Mouse (Mus musculus) left cerebral cortex, postnatal 25 days (tissue): ENCODE data around the gene Adcy5. TPM values are rescaled to one million over a fixed set of nuclear protein-coding genes. Genes with fewer than 3 reads are reported as not detected.

ENCODE experiments used
- DNase-seq, 2 experiments: peaks; one replicate each; pipeline ENCODE4 v3.0.0; 2022; ENCODE audit warnings: low spot score in 2 of 2, mixed read lengths in 1 of 2
- intact Hi-C: fragments of 180-260 bp; cut with DNase I; formaldehyde crosslinking; loops from one replicate; pipeline ENCODE4 v1.15.1; 2025
- total RNA-seq, 2 experiments: library from RNA; stranded (reverse); gene quantifications; 2 replicates each; pipeline ENCODE4 v1.2.3; 2021

The Adcy5 gene
- total RNA-seq: 100 to 1,000 TPM in 1 of 2 experiments, 10 to 100 TPM in 1; 96.4 to 179 TPM

GRCm38 (mm10) chr16:35154641-35155390, at the start of gene Adcy5:
TSS of gene Adcy5 (plus strand) at chr16:35154877.
- peak; percentile 27 to 45 for DNase-seq
- intact Hi-C loops: loop anchor here (5.0 kb wide), 2 partner anchors 43 to 98 kb away; no protein-coding TSS in a partner anchor

GRCm38 (mm10) chr16:35107985-35108384, 46.7 kb upstream of the Adcy5 start:
- intact Hi-C loops: no loop called here

GRCm38 (mm10) chr16:35109156-35109555, 45.5 kb upstream of the Adcy5 start:
- intact Hi-C loops: no loop called here
- no peak for DNase-seq

More at GRCm38 (mm10) chr16:35107985-35108384, 46.7 kb upstream of the Adcy5 start:
- DNase-seq: no peak

GRCm38 (mm10) chr16:35109656-35110291, 44.9 kb upstream of the Adcy5 start:
- intact Hi-C loops: loop anchor here (1.0 to 5.0 kb wide), 2 partner anchors 48 to 161 kb away; no protein-coding TSS in a partner anchor
- DNase-seq: no peak

DNA sequence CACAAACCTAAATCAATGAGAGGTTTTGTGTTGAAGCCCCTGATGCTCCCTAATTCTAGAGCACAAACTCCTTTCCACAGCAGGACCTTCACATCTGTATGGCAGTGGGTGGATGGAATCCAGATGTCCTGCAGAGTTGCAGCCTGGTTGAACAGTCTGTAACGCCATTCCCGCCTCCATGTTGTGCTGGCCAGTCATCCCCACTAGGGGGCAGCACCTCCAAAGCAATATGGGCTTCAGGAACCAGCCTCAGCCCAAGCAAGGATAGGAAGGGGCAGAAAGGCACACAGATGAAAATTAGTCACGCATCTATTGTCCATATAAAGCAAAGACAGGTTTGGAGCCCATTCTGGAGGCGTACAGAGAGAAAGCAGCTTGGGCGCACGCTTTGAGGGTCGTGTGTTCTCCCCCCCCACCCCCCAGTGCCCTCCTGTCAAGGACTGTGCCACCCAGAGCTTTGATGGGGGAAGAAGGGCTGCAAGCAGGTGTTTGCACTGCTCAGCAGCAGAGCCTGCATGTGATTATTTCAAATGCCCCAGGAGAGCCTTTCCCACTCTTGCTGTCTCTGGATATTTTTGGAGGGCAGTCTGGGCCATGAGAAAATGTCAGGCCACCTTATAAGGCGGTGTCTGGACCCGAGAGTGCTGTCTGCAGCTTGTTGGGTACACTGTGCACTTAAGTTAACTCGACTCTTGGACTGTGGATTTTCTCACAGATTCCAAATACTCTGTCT, 44.1 kb upstream of the Adcy5 start:
- intact Hi-C loops: loop anchor here (1.0 to 5.0 kb wide), 2 partner anchors 47 to 160 kb away; no protein-coding TSS in a partner anchor
- DNase-seq: peak; percentile 85 to 89

GRCm38 (mm10) chr16:35111143-35111620, 43.5 kb upstream of the Adcy5 start:
- intact Hi-C loops: loop anchor here (5.0 kb wide), 1 partner anchor 46 kb away; no protein-coding TSS in a partner anchor
- DNase-seq: peak; percentile 23 to 38

DNA sequence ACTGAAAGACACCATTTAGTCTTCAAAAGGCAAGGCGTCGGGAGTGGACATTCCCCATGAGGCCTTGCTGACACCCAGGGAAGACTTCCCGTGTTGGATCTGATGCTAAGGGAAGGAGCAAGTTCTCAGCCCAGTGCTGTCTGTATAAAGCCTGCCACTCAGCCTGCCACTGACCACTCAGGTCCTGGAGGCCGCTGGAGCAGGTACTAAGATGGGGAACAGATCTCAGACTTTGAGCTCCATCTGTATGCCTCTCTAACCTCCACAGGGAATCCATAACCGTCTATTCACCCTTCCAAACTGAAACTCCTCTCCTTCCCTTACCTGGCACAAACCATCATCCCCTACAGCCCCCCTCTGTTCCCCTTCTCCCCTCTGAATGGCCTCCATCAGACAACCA, 41.2 kb upstream of the Adcy5 start:
- DNase-seq: no peak
- intact Hi-C loops: loop anchor here (5.0 kb wide), 1 partner anchor 44 kb away; no protein-coding TSS in a partner anchor

- intact Hi-C loops: no loop called here
- no peak for DNase-seq
These were observed 38.2 kb upstream of the Adcy5 start for GRCm38 (mm10) chr16:35116328-35116956.

GRCm38 (mm10) chr16:35117436-35117835, 37.2 kb upstream of the Adcy5 start:
- peak in 1 of 2 experiments; percentile 48 for DNase-seq
- intact Hi-C loops: no loop called here

GRCm38 (mm10) chr16:35120603-35121002, 34.1 kb upstream of the Adcy5 start:
- no peak for DNase-seq
- intact Hi-C loops: no loop called here

- intact Hi-C loops: no loop called here
- no peak for DNase-seq
These were observed 27.4 kb upstream of the Adcy5 start for GRCm38 (mm10) chr16:35127270-35127669.

DNA sequence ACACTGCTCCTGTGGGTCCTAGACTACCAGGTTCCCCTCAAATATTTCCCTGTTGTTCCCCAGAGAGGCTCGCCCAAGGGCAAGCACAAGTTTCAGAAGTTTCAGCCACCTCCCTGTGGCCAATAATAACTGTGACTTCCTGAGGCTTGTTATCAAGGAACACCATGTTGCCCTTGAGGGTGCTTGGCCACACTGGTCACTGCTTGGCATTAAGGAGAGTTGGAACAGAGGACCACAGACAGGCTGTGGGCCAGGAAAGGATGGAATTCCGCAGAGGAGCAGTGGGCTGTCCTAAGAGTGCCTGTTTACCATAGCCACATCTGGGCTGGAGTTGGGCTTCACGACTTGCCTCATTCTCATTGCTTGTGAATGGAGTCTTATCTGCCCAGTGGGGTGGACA, 24.5 kb upstream of the Adcy5 start:
- intact Hi-C loops: no loop called here

GRCm38 (mm10) chr16:35139416-35139815, 15.3 kb upstream of the Adcy5 start:
- intact Hi-C loops: no loop called here

More for the DNA sequence above, 24.5 kb upstream of the Adcy5 start:
- DNase-seq: no peak

DNA sequence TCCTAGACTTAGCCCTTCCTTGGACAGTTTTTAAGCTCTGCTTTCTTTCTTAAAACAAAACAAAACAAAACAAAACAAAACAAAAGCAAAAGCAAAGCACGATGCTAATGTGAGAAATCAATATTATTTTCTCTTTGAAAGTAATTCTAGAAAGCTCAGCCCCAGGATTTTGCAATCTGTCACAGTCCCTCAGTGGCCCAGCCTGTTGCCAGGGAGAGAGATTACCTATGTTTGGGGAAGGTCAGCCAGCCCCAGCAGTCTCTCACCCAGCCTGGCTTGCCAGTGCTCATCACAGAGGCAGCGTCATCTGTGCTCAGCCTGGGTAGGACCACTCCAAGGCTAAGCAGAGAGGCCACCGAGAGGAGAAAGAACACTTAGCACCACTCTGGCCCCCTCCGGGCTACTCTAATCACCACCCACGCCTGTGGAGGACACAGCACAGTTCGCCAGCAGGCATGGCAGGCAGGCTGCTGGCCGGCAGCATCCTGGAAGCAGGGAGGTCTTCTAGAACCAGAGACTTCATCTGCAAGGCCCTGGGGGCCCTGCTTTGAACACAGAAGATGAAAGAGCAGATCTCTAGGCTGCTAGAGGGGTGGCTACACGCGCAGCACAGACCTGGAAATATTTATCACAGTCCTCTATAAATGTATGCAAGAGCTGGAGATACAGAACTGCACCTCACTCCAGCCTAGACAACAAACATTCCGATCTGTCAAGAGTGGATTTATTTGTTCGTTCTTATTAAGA, 14.6 kb upstream of the Adcy5 start:
- intact Hi-C loops: no loop called here
- no peak for DNase-seq

More at GRCm38 (mm10) chr16:35139416-35139815, 15.3 kb upstream of the Adcy5 start:
- no peak for DNase-seq

DNA sequence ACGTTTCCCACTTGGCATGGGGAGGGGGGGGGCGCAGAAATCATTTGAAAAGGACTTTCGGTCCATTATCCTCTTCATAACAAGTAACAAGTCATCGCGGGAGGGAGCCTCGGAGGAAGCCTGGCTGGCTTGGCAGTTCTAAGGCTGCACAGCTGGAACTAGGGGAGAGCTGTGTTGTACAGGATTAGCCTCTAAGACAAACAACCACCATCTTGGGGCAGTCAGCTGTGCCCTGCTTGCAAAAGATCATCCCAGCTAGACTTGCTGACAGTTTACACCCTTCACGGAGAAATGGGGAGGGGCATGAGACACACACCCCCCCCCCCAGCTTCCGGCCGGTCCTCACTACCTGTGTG, 14.1 kb upstream of the Adcy5 start:
- intact Hi-C loops: no loop called here
- no peak for DNase-seq

DNA sequence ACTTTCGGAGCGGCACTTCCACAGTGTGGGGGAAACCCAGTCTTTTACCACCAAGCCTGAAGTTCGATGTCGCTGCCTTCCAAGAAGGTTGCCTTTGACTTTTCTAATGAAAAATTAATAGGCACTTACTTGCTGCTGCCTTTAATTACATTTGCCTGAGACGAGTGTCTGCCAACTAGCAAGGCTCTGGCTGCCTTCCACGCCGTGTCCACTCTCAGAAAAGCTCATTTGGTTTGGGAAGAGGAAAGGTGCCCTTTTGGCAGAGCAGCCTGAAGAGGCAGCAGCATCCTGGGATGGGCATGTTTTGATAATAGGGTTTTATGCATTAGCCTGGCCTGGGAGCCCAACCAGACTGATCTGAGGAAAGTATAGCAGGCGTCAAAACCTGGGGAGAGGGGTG, 12.8 kb upstream of the Adcy5 start:
- no peak for DNase-seq
- intact Hi-C loops: no loop called here

GRCm38 (mm10) chr16:35146153-35146552, 8.5 kb upstream of the Adcy5 start:
- intact Hi-C loops: no loop called here
- no peak for DNase-seq

GRCm38 (mm10) chr16:35153146-35153755, 1.4 kb upstream of the Adcy5 start:
- intact Hi-C loops: no loop called here

More at GRCm38 (mm10) chr16:35153146-35153755, 1.4 kb upstream of the Adcy5 start:
- no peak for DNase-seq
